Mouse (Mus musculus): ENCODE data around the gene Fance. TPM values are rescaled to one million over a fixed set of nuclear protein-coding genes. Genes with fewer than 3 reads are reported as not detected.
A peak's percentile ranks its signal among the peaks of the same experiment; 100 is the strongest.

Gene Fance
- polyA plus RNA-seq, 1 experiment = 22.3 TPM

GRCm38 (mm10) chr17:28279236-28279635, 34.1 kb upstream of the Fance start:
- H3K4me1 ChIP-seq (ENCODE audit: control insufficient read depth, insufficient read depth, low read length) = no peaks in the 10 kb centered on the region
- no peak for TF ChIP-seq POLR2A (IDR thresholded peaks at IDR 0.05; ENCODE audit: low read depth, low read length)
- no peak for TF ChIP-seq CTCF (IDR thresholded peaks at IDR 0.05; ENCODE audit: borderline replicate concordance, insufficient read depth, low read length)

GRCm38 (mm10) chr17:28279780-28280422, 33.4 kb upstream of the Fance start:
- Histone ChIP-seq H3K27ac (ENCODE audit: insufficient read depth, low read length) (no peak overlapping the region), H3K4me1 (ENCODE audit: control insufficient read depth, insufficient read depth, low read length) (no peaks in the 10 kb centered on the region), H3K4me3 (ENCODE audit: insufficient read depth, low read length) (no peak overlapping the region)
- TF ChIP-seq POLR2A (IDR thresholded peaks at IDR 0.05; ENCODE audit: low read depth, low read length) = no peak
- TF ChIP-seq CTCF (IDR thresholded peaks at IDR 0.05; ENCODE audit: borderline replicate concordance, insufficient read depth, low read length) = no peak

More at GRCm38 (mm10) chr17:28279236-28279635, 34.1 kb upstream of the Fance start:
- H3K4me3 ChIP-seq (ENCODE audit: insufficient read depth, low read length) = no peak overlapping the region
- H3K27ac ChIP-seq (ENCODE audit: insufficient read depth, low read length) = no peak overlapping the region

- H3K27ac ChIP-seq (ENCODE audit: insufficient read depth, low read length) = no peak overlapping the region
- no peaks in the 10 kb centered on the region for H3K4me1 ChIP-seq (ENCODE audit: control insufficient read depth, insufficient read depth, low read length)
- no peak for TF ChIP-seq CTCF (IDR thresholded peaks at IDR 0.05; ENCODE audit: borderline replicate concordance, insufficient read depth, low read length)
- no peak for TF ChIP-seq POLR2A (IDR thresholded peaks at IDR 0.05; ENCODE audit: low read depth, low read length)
- H3K4me3 ChIP-seq (ENCODE audit: insufficient read depth, low read length) = no peak overlapping the region
Measured at GRCm38 (mm10) chr17:28280423-28280800, 32.9 kb upstream of the Fance start.

- H3K27ac ChIP-seq (ENCODE audit: insufficient read depth, low read length) = no peak overlapping the region
- H3K4me3 ChIP-seq (ENCODE audit: insufficient read depth, low read length) = no peak overlapping the region
- TF ChIP-seq CTCF (IDR thresholded peaks at IDR 0.05; ENCODE audit: borderline replicate concordance, insufficient read depth, low read length) (no peak), POLR2A (IDR thresholded peaks at IDR 0.05; ENCODE audit: low read depth, low read length) (no peak)
- H3K4me1 ChIP-seq (ENCODE audit: control insufficient read depth, insufficient read depth, low read length) = no peaks in the 10 kb centered on the region
Measured at GRCm38 (mm10) chr17:28280831-28281377, 32.4 kb upstream of the Fance start.

GRCm38 (mm10) chr17:28281866-28282441, 31.4 kb upstream of the Fance start:
- H3K4me3 ChIP-seq (ENCODE audit: insufficient read depth, low read length) = no peak overlapping the region
- TF ChIP-seq CTCF (IDR thresholded peaks at IDR 0.05; ENCODE audit: borderline replicate concordance, insufficient read depth, low read length) (no peak), POLR2A (IDR thresholded peaks at IDR 0.05; ENCODE audit: low read depth, low read length) (no peak)
- H3K27ac ChIP-seq (ENCODE audit: insufficient read depth, low read length) = no peak overlapping the region
- H3K4me1 ChIP-seq (ENCODE audit: control insufficient read depth, insufficient read depth, low read length) = no peaks in the 10 kb centered on the region

GRCm38 (mm10) chr17:28283199-28283598, 30.1 kb upstream of the Fance start:
- H3K4me1 ChIP-seq (ENCODE audit: control insufficient read depth, insufficient read depth, low read length) = no peaks in the 10 kb centered on the region
- H3K4me3 ChIP-seq (ENCODE audit: insufficient read depth, low read length) = no peak overlapping the region
- no peak overlapping the region for H3K27ac ChIP-seq (ENCODE audit: insufficient read depth, low read length)
- no peak for TF ChIP-seq CTCF (IDR thresholded peaks at IDR 0.05; ENCODE audit: borderline replicate concordance, insufficient read depth, low read length)
- TF ChIP-seq POLR2A (IDR thresholded peaks at IDR 0.05; ENCODE audit: low read depth, low read length) = no peak

GRCm38 (mm10) chr17:28286133-28286532, 27.2 kb upstream of the Fance start:
- no peak overlapping the region for H3K27ac ChIP-seq (ENCODE audit: insufficient read depth, low read length)
- H3K4me3 ChIP-seq (ENCODE audit: insufficient read depth, low read length) = no peak overlapping the region
- TF ChIP-seq CTCF (IDR thresholded peaks at IDR 0.05; ENCODE audit: borderline replicate concordance, insufficient read depth, low read length) (no peak), POLR2A (IDR thresholded peaks at IDR 0.05; ENCODE audit: low read depth, low read length) (no peak)
- no peaks in the 10 kb centered on the region for H3K4me1 ChIP-seq (ENCODE audit: control insufficient read depth, insufficient read depth, low read length)

GRCm38 (mm10) chr17:28286964-28287363, 26.4 kb upstream of the Fance start:
- Histone ChIP-seq H3K4me1 (ENCODE audit: control insufficient read depth, insufficient read depth, low read length) (no peaks in the 10 kb centered on the region), H3K4me3 (ENCODE audit: insufficient read depth, low read length) (no peak overlapping the region), H3K27ac (ENCODE audit: insufficient read depth, low read length) (no peak overlapping the region)
- TF ChIP-seq POLR2A (IDR thresholded peaks at IDR 0.05; ENCODE audit: low read depth, low read length) (no peak), CTCF (IDR thresholded peaks at IDR 0.05; ENCODE audit: borderline replicate concordance, insufficient read depth, low read length) (no peak)

GRCm38 (mm10) chr17:28287578-28287977, 25.7 kb upstream of the Fance start:
- Histone ChIP-seq H3K27ac (ENCODE audit: insufficient read depth, low read length) (no peak overlapping the region), H3K4me1 (ENCODE audit: control insufficient read depth, insufficient read depth, low read length) (no peaks in the 10 kb centered on the region), H3K4me3 (ENCODE audit: insufficient read depth, low read length) (no peak overlapping the region)
- no peak for TF ChIP-seq CTCF (IDR thresholded peaks at IDR 0.05; ENCODE audit: borderline replicate concordance, insufficient read depth, low read length)
- TF ChIP-seq POLR2A (IDR thresholded peaks at IDR 0.05; ENCODE audit: low read depth, low read length) = no peak

GRCm38 (mm10) chr17:28287980-28288379, 25.3 kb upstream of the Fance start:
- H3K27ac ChIP-seq (ENCODE audit: insufficient read depth, low read length) = no peak overlapping the region
- H3K4me3 ChIP-seq (ENCODE audit: insufficient read depth, low read length) = no peak overlapping the region
- H3K4me1 ChIP-seq (ENCODE audit: control insufficient read depth, insufficient read depth, low read length) = no peaks in the 10 kb centered on the region
- TF ChIP-seq CTCF (IDR thresholded peaks at IDR 0.05; ENCODE audit: borderline replicate concordance, insufficient read depth, low read length) = peak; percentile 17; the same call in 1 of the 2 replicates
- no peak for TF ChIP-seq POLR2A (IDR thresholded peaks at IDR 0.05; ENCODE audit: low read depth, low read length)

Measured in embryonic fibroblast, embryonic 13.5 days (primary cell).